Mouse (Mus musculus) C2C12 (cell line): ENCODE results near the gene Cyp4f17.

ENCODE experiments used
- CEBPB ChIP-seq: IDR thresholded peaks from one replicate; pipeline ENCODE4 v1.6.1; 2011; ENCODE audit warnings: low read depth, mild to moderate bottlenecking, control low read depth, moderate library complexity
- CTCF ChIP-seq: IDR thresholded peaks from one replicate; pipeline ENCODE4 v1.5.1; 2011; ENCODE audit not compliant: control insufficient read depth, insufficient read depth, insufficient read length
- FOSL1 ChIP-seq: IDR thresholded peaks from one replicate; pipeline ENCODE4 v1.8.0; 2011; ENCODE audit warnings: mild to moderate bottlenecking, low read length; ENCODE audit not compliant: poor library complexity, insufficient read depth, severe bottlenecking
- MYOG ChIP-seq: IDR thresholded peaks from one replicate; pipeline ENCODE4 v1.6.1; 2011; ENCODE audit not compliant: control insufficient read depth, insufficient read length; ENCODE audit errors: extremely low read depth
- USF1 ChIP-seq: IDR thresholded peaks from one replicate; pipeline ENCODE4 v1.6.1; 2011; ENCODE audit warnings: low read depth, mild to moderate bottlenecking, control low read depth, moderate library complexity

GRCm38 (mm10) chr17:32536867-32537250, 31.0 kb downstream of the Cyp4f17 start:
- TF ChIP-seq CTCF (no peak), USF1 (no peak), FOSL1 (no peak), CEBPB (no peak), MYOG (no peak)
